Mouse (Mus musculus) CH12.LX (cell line): ENCODE measurements around the gene Zswim3. TPM values are rescaled to one million over a fixed set of nuclear protein-coding genes. Genes with fewer than 3 reads are reported as not detected.
A peak's percentile ranks its signal among the peaks of the same experiment; 100 is the strongest.

Source experiments
- DNase-seq: peaks from one replicate; pipeline ENCODE4 v3.0.0-alpha.2; 2013; ENCODE audit errors: extremely low read depth
- H3K27ac ChIP-seq: 2 replicates; pipeline ENCODE4 v1.5.1; 2012; ENCODE audit warnings: low read depth, mild to moderate bottlenecking, control low read depth, moderate library complexity; ENCODE audit not compliant: insufficient read depth
- H3K27me3 ChIP-seq: replicated peaks from 2 replicates; pipeline ENCODE3; 2012; ENCODE audit warnings: inconsistent platforms
- H3K36me3 ChIP-seq, 2 experiments: replicated peaks in 1 of 2; 2 replicates each; pipeline versions ENCODE3 to v1.6.1; 2012; ENCODE audit warnings: inconsistent platforms in 1 of 2, low read length in 1 of 2, mild to moderate bottlenecking in 1 of 2, mixed read lengths in 1 of 2, moderate library complexity in 1 of 2; ENCODE audit not compliant: control insufficient read depth in 1 of 2, insufficient read depth in 1 of 2
- H3K4me1 ChIP-seq, 2 experiments: 2 replicates each; pipeline ENCODE4 v1.6.1; 2012; ENCODE audit warnings: inconsistent platforms in 1 of 2, moderate library complexity in 1 of 2; ENCODE audit not compliant: insufficient read depth in 2 of 2, control insufficient read depth in 1 of 2
- H3K4me2 ChIP-seq: 2 replicates; pipeline ENCODE4 v1.6.1; 2012; ENCODE audit warnings: low read depth, mild to moderate bottlenecking, control low read depth; ENCODE audit not compliant: poor library complexity, insufficient read depth, severe bottlenecking
- H3K4me3 ChIP-seq, 3 experiments: fragments of 150-350 bp in 1 of 3; sonication (generic) in 1 of 3; replicated peaks in 1 of 3; 2 replicates each; pipeline versions ENCODE3 to v1.5.1; 2011 to 2012; ENCODE audit warnings: low read depth in 2 of 3, low read length in 2 of 3, mild to moderate bottlenecking in 2 of 3, moderate library complexity in 2 of 3, control low read depth in 1 of 3, improper control_type of control experiment in 1 of 3, inconsistent platforms in 1 of 3, mixed read lengths in 1 of 3; ENCODE audit not compliant: poor library complexity in 1 of 3
- H3K79me2 ChIP-seq: replicated peaks from 2 replicates; pipeline ENCODE4 v1.6.1; 2012; ENCODE audit warnings: mild to moderate bottlenecking, moderate library complexity; ENCODE audit not compliant: control insufficient read depth, poor library complexity, insufficient read depth, severe bottlenecking; ENCODE audit errors: extremely low read depth
- H3K9ac ChIP-seq: 2 replicates; pipeline ENCODE4 v1.6.1; 2012; ENCODE audit warnings: low read depth, mild to moderate bottlenecking, control low read depth, moderate library complexity; ENCODE audit not compliant: insufficient read depth
- H3K9me3 ChIP-seq: replicated peaks from 2 replicates; pipeline ENCODE3; 2012; ENCODE audit warnings: low read length, inconsistent platforms, mixed read lengths
- BHLHE40 ChIP-seq: IDR thresholded peaks from 2 replicates; pipeline ENCODE4 v1.6.1; 2011; ENCODE audit warnings: mild to moderate bottlenecking, low read depth, low read length, improper control_type of control experiment
- CHD1 ChIP-seq: IDR thresholded peaks from 2 replicates; pipeline ENCODE4 v1.6.1; 2012; ENCODE audit warnings: low read depth, low read length, improper control_type of control experiment, inconsistent platforms
- CHD2 ChIP-seq: IDR thresholded peaks from 2 replicates; pipeline ENCODE4 v1.6.1; 2011; ENCODE audit warnings: low read length, improper control_type of control experiment
- E2F4 ChIP-seq: IDR thresholded peaks from 2 replicates; pipeline ENCODE4 v1.6.1; 2011; ENCODE audit warnings: low read depth, low read length, improper control_type of control experiment; ENCODE audit not compliant: insufficient replicate concordance
- ELF1 ChIP-seq: IDR thresholded peaks from 2 replicates; pipeline ENCODE4 v1.6.1; 2014; ENCODE audit warnings: low read depth, mild to moderate bottlenecking, inconsistent platforms, low read length, improper control_type of control experiment
- EP300 ChIP-seq: IDR thresholded peaks from 2 replicates; pipeline ENCODE4 v1.6.1; 2011; ENCODE audit warnings: low read length, improper control_type of control experiment
- ETS1 ChIP-seq: conservative IDR thresholded peaks from 2 replicates; pipeline ENCODE4 v1.6.1; 2012; ENCODE audit warnings: low read depth, mild to moderate bottlenecking, inconsistent platforms, low read length, improper control_type of control experiment, moderate library complexity
- GABPA ChIP-seq: IDR thresholded peaks from 2 replicates; pipeline ENCODE4 v1.6.1; 2012; ENCODE audit warnings: low read depth, low read length, improper control_type of control experiment, inconsistent platforms; ENCODE audit not compliant: insufficient replicate concordance
- HCFC1 ChIP-seq: IDR thresholded peaks from 2 replicates; pipeline ENCODE4 v1.6.1; 2012; ENCODE audit warnings: low read depth, mild to moderate bottlenecking, inconsistent platforms, low read length, improper control_type of control experiment
- JUN ChIP-seq: IDR thresholded peaks from 2 replicates; pipeline ENCODE4 v1.6.1; 2011; ENCODE audit warnings: low read depth, mild to moderate bottlenecking, low read length, improper control_type of control experiment, moderate library complexity; ENCODE audit not compliant: insufficient read depth
- KAT2A ChIP-seq: IDR thresholded peaks from 2 replicates; pipeline ENCODE4 v1.6.1; 2012; ENCODE audit warnings: low read length, improper control_type of control experiment, inconsistent platforms; ENCODE audit not compliant: insufficient replicate concordance
- MAX ChIP-seq: IDR thresholded peaks from 2 replicates; pipeline ENCODE4 v1.6.1; 2011; ENCODE audit warnings: low read length, improper control_type of control experiment
- MAZ ChIP-seq: IDR thresholded peaks from 2 replicates; pipeline ENCODE4 v1.6.1; 2012; ENCODE audit warnings: low read depth, mild to moderate bottlenecking, inconsistent platforms, low read length, improper control_type of control experiment, moderate library complexity
- MEF2A ChIP-seq: IDR thresholded peaks from 2 replicates; pipeline ENCODE4 v1.6.1; 2014; ENCODE audit warnings: low read depth, mild to moderate bottlenecking, inconsistent platforms, low read length, improper control_type of control experiment, borderline replicate concordance
- MXI1 ChIP-seq: IDR thresholded peaks from 2 replicates; pipeline ENCODE4 v1.6.1; 2011; ENCODE audit warnings: mild to moderate bottlenecking, low read depth, low read length, improper control_type of control experiment
- MYC ChIP-seq: IDR thresholded peaks from 2 replicates; pipeline ENCODE4 v1.6.1; 2011; ENCODE audit warnings: low read depth, mild to moderate bottlenecking, improper control_type of control experiment, low read length
- NELFE ChIP-seq: IDR thresholded peaks from 2 replicates; pipeline ENCODE4 v1.6.1; 2011; ENCODE audit warnings: low read depth, low read length, improper control_type of control experiment
- NRF1 ChIP-seq: IDR thresholded peaks from 2 replicates; pipeline ENCODE4 v1.6.1; 2014; ENCODE audit warnings: low read depth, mild to moderate bottlenecking, inconsistent platforms, low read length, improper control_type of control experiment, moderate library complexity
- PAX5 ChIP-seq: IDR thresholded peaks from 2 replicates; pipeline ENCODE4 v1.6.1; 2012; ENCODE audit warnings: low read length, inconsistent platforms, mixed read lengths
- POLR2A ChIP-seq: IDR thresholded peaks from 2 replicates; pipeline ENCODE4 v1.6.1; 2011; ENCODE audit warnings: low read depth, mild to moderate bottlenecking, improper control_type of control experiment, low read length
- POLR2AphosphoS2 ChIP-seq: IDR thresholded peaks from 2 replicates; pipeline ENCODE4 v1.6.1; 2011; ENCODE audit warnings: low read depth, low read length, improper control_type of control experiment
- RAD21 ChIP-seq: IDR thresholded peaks from 2 replicates; pipeline ENCODE4 v1.6.1; 2011; ENCODE audit warnings: low read depth, mild to moderate bottlenecking, low read length, improper control_type of control experiment, moderate library complexity
- RCOR1 ChIP-seq: conservative IDR thresholded peaks from 2 replicates; pipeline ENCODE4 v1.6.1; 2012; ENCODE audit warnings: low read depth, mild to moderate bottlenecking, inconsistent platforms, low read length, improper control_type of control experiment
- SIN3A ChIP-seq: IDR thresholded peaks from 2 replicates; pipeline ENCODE4 v1.6.1; 2012; ENCODE audit warnings: low read length, improper control_type of control experiment, inconsistent platforms
- SMC3 ChIP-seq: IDR thresholded peaks from 2 replicates; pipeline ENCODE4 v1.6.1; 2011; ENCODE audit warnings: low read depth, low read length, improper control_type of control experiment
- TBP ChIP-seq: conservative IDR thresholded peaks from 2 replicates; pipeline ENCODE4 v1.6.1; 2011; ENCODE audit warnings: low read depth, low read length, improper control_type of control experiment
- TCF12 ChIP-seq: IDR thresholded peaks from 2 replicates; pipeline ENCODE4 v1.6.1; 2014; ENCODE audit warnings: low read depth, mild to moderate bottlenecking, inconsistent platforms, low read length, improper control_type of control experiment
- UBTF ChIP-seq: IDR thresholded peaks from 2 replicates; pipeline ENCODE4 v1.6.1; 2012; ENCODE audit warnings: low read depth, mild to moderate bottlenecking, inconsistent platforms, low read length, improper control_type of control experiment, moderate library complexity
- ZMIZ1 ChIP-seq: IDR thresholded peaks from 2 replicates; pipeline ENCODE4 v1.6.1; 2012; ENCODE audit warnings: low read depth, mild to moderate bottlenecking, inconsistent platforms, low read length, improper control_type of control experiment
- ZNF384 ChIP-seq: IDR thresholded peaks from 2 replicates; pipeline ENCODE4 v1.6.1; 2012; ENCODE audit warnings: low read depth, low read length, improper control_type of control experiment, inconsistent platforms
- dilution Hi-C: fragments of 300-500 bp; cut with MboI; formaldehyde crosslinking; loops from 2 replicates; pipeline ENCODE4 v1.14.3; 2020; ENCODE audit warnings: low sequenced_read_pairs; ENCODE audit not compliant: extremely low pct_unique_long_range_greater_than_20kb, extremely low pct_ligation_motif_present
- in situ Hi-C: fragments of 300-500 bp; cut with MboI; formaldehyde crosslinking; loops from 3 replicates; pipeline ENCODE4 v1.14.3; 2019; ENCODE audit warnings: low sequenced_read_pairs, low pct_ligation_motif_present, low pct_unique_long_range_greater_than_20kb, mixed read lengths
- polyA plus RNA-seq: library from polyadenylated mRNA; unstranded; fragments of >175 nt; gene quantifications from 2 replicates; pipeline ENCODE4 v1.2.1, GENCODE M21; 2012; ENCODE audit warnings: low read depth; ENCODE audit not compliant: insufficient read length
- total RNA-seq, 2 experiments: library from RNA; depleted of rRNA; stranded (reverse); fragments of 300-350 nt in 1 of 2; fragments of >200 nt in 1 of 2; gene quantifications; 2 replicates each; pipeline ENCODE4 v1.2.3; 2012 to 2014

Gene Zswim3
- total RNA-seq (2012; rRNA removed) (3.5 and 3.7 TPM in 2 replicates), total RNA-seq (2014; rRNA removed) (1.6 and 2.3 TPM in 2 replicates), polyA plus RNA-seq (2.1 and 2.5 TPM in 2 replicates)

DNA sequence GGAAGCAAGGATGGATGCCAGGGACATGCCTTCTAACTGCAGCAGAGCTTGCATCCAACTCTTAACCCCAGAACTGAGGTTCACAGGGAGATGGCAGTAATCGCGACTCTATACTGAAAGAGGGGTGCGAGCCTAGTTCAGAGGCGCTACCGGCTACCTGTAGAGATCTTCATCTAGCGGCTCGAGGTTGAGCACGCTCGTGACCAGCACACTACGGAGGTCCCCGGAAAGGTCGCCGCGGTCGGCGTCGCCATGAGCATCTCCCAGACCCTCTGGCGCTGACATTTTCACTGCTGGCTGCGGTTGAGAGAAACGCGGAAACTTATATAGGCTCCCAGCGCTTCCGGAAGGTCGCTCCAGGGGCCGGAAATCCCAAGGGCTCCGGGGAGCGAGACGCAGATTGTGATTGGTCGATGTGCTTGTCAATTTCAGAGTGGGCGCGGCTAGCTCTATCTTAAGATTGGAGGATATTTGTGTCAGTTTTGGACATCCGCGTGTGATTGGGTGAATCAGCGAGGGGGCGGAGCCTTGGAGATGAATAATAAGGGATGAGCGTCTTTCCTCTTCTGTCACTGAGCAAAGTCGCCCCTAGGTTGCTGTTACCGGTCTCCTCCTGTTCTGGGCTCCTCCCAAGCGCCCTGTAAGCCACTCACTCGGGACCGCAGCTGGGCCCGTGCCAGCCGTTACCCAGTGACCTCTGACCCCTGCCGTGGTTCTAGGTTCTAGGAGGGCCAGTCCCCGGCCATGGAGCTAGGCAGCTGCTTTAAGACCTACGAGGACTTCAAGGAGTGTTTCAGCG lies at the start of gene Zswim3, which contains the start of gene Acot8:
Zswim3 (plus strand) TSS at position 566 of the 799 bp plus-strand sequence.
Acot8 (minus strand) TSS at position 350 of the 799 bp plus-strand sequence.
- dilution Hi-C loops (no loop called here), in situ Hi-C loops (no loop called here)
- Histone ChIP-seq H3K79me2 (peaks cover 12% of the 10 kb centered on the region), H3K9me3 (no peaks in the 10 kb centered on the region), H3K27ac (peak within 1 kb of the TSS; percentile 47), H3K4me2 (peak within 1 kb of the TSS; percentile 73), H3K36me3 (peaks cover 13 to 47% of the 10 kb centered on the region in 2 experiments), H3K4me3 (peak within 1 kb of the TSS; percentile 86 to 93 (median 93)), H3K27me3 (no peaks in the 10 kb centered on the region), H3K9ac (peak within 1 kb of the TSS; percentile 79), H3K4me1 (peaks cover 5 to 25% of the 10 kb centered on the region in 2 experiments; a peak in 2 of 4 replicates)
- DNase-seq, result peak; percentile 100
- TF ChIP-seq TCF12 (peak; percentile 60; the same call in 1 of the 2 replicates), RAD21 (no peak), ELF1 (peak; percentile 91), POLR2AphosphoS2 (0 out of 2 replicates have a peak, but pooled peaks have one; percentile 78), KAT2A (peak; percentile 88; the same call in 1 of the 2 replicates), GABPA (no peak), MAX (peak; percentile 57; the same call in 1 of the 2 replicates), NRF1 (peak; percentile 33; the same call in 1 of the 2 replicates), UBTF (0 out of 2 replicates have a peak, but pooled peaks have one; percentile 4), E2F4 (no peak), BHLHE40 (peak; percentile 77), ETS1 (no peak), SMC3 (no peak), PAX5 (no peak), RCOR1 (0 out of 2 replicates have a peak, but pooled peaks have one; percentile 35), SIN3A (peak; percentile 84), HCFC1 (peak; percentile 83), JUN (no peak), POLR2A (peak; percentile 99), CHD1 (no peak), MXI1 (peak; percentile 82), TBP (peak; percentile 98), MAZ (peak; percentile 36), ZMIZ1 (peak; percentile 93), CHD2 (peak; percentile 97), NELFE (peak; percentile 98), MEF2A (0 out of 2 replicates have a peak, but pooled peaks have one; percentile 3), ZNF384 (no peak), MYC (no peak), EP300 (no peak)
